Mouse (Mus musculus) C2C12 (cell line): ENCODE results near the gene Spag16.

Source experiments
- CEBPB ChIP-seq: IDR thresholded peaks from one replicate; pipeline ENCODE4 v1.6.1; 2011; ENCODE audit warnings: low read depth, mild to moderate bottlenecking, control low read depth, moderate library complexity
- CTCF ChIP-seq: IDR thresholded peaks from one replicate; pipeline ENCODE4 v1.5.1; 2011; ENCODE audit not compliant: control insufficient read depth, insufficient read depth, insufficient read length
- MAX ChIP-seq: IDR thresholded peaks from one replicate; pipeline ENCODE4 v1.6.1; 2011; ENCODE audit warnings: mild to moderate bottlenecking, control low read depth
- MYOD1 ChIP-seq: IDR thresholded peaks from one replicate; pipeline ENCODE4 v1.6.1; 2011; ENCODE audit warnings: low read depth; ENCODE audit not compliant: control insufficient read depth, insufficient read length
- USF1 ChIP-seq: IDR thresholded peaks from one replicate; pipeline ENCODE4 v1.6.1; 2011; ENCODE audit warnings: low read depth, mild to moderate bottlenecking, control low read depth, moderate library complexity

DNA sequence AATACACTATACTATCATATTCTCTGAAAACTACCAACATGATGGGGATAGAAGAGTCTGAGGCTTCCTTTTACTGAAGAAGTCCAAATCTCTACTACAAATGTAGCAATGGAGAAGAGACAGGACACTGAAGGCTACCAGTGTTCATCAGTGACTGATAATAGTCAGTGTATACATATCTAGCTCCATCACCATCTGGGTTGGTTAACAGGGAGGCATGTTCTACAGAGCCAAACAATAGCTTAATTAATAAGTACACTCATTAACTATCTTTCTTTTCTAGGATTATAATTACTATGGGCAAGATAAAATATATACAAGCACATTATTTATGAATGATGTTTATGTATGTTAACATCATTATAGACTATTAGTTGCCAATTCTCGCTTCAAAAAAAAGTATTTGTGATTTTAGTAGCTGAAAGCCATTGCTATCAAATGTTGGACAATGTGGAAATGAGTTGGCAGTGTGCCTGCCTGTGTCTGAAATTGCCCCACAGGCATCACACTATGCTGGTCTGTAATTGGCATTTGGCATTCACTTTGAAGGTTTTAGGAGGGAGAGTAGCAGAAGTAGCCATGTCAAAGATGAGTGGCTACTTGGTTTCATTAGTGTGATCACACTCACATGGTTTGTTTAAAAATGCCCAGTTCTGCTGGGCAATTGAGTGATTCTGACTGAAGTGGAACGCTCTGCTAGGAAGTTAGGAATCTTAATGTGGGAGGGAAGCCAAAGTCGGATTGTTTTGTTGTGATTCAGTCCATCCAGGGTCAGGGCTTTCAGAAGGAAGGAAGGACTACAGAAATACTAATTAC, 338.8 kb downstream of the Spag16 start:
- TF ChIP-seq CTCF (no peak), MAX (no peak), MYOD1 (no peak), CEBPB (no peak), USF1 (no peak)
